Mouse (Mus musculus): Measurements from ENCODE around the gene E2f2.

Gene E2f2

GRCm38 (mm10) chr4:136240955-136241354, 68.8 kb downstream of the E2f2 start:
- no peak for DNase-seq (ENCODE audit: low spot score in 2 of 2)

- DNase-seq (ENCODE audit: low spot score in 2 of 2), result no peak
These were observed 70.0 kb downstream of the E2f2 start for GRCm38 (mm10) chr4:136242065-136242703.

GRCm38 (mm10) chr4:136242728-136243127, 70.5 kb downstream of the E2f2 start:
- no peak for DNase-seq (ENCODE audit: low spot score in 2 of 2)

- DNase-seq (ENCODE audit: low spot score in 2 of 2), result no peak
These were observed 72.0 kb downstream of the E2f2 start for GRCm38 (mm10) chr4:136244208-136244607.
